Mouse (Mus musculus): ENCODE data around the gene Pygb. TPM values are rescaled to one million over a fixed set of nuclear protein-coding genes. Genes with fewer than 3 reads are reported as not detected.

The Pygb gene
- polyA plus RNA-seq (2021; fragmentation: Nextera tagmentation) = 74.6 and 89.8 TPM in 2 replicates
- long read RNA-seq, experiment 1, transcript Pygb-201 (20 exons, 3,909 nt) = major isoform, 526 of 612 reads
- long read RNA-seq, experiment 1, partial matches to known transcripts = 54 of 612 reads
- long read RNA-seq, experiment 1, other reads (novel, unspliced or antisense) = 30 of 612 reads
- long read RNA-seq, experiment 2, transcript Pygb-201 (20 exons, 3,909 nt) = major isoform, 50 of 101 reads
- long read RNA-seq, experiment 2, partial matches to known transcripts = 27 of 101 reads
- long read RNA-seq, experiment 2, other reads (novel, unspliced or antisense) = 21 of 101 reads

GRCm38 (mm10) chr2:150786251-150787180 is at the start of gene Pygb:
TSS of gene Pygb (plus strand) at chr2:150786735.

GRCm38 (mm10) chr2:150748854-150749253 is 37.7 kb upstream of the Pygb start, which contains the start of gene Entpd6:
TSS of gene Entpd6 (plus strand) at chr2:150749042.

Other genes starting within 250 kb of the Pygb start
- 0.76 and 1.3 TPM in 2 replicates for gene Cst7, start 216.3 kb upstream of the Pygb start, polyA plus RNA-seq (2021; fragmentation: Nextera tagmentation)
- 36.9 and 48.1 TPM in 2 replicates for gene Apmap, start 178.2 kb upstream of the Pygb start, polyA plus RNA-seq (2021; fragmentation: Nextera tagmentation)
- 18.1 and 28.1 TPM in 2 replicates for gene Acss1, start 118.2 kb upstream of the Pygb start, polyA plus RNA-seq (2021; fragmentation: Nextera tagmentation)
- 0.04 TPM in 1 of 2 replicates, not detected in the other for gene Vsx1, start 97.4 kb upstream of the Pygb start, polyA plus RNA-seq (2021; fragmentation: Nextera tagmentation)
- 30.9 and 36.1 TPM in 2 replicates for gene Entpd6, start 37.7 kb upstream of the Pygb start, polyA plus RNA-seq (2021; fragmentation: Nextera tagmentation)
- 315 and 377 TPM in 2 replicates for gene Abhd12, start 118.0 kb downstream of the Pygb start, polyA plus RNA-seq (2021; fragmentation: Nextera tagmentation)
- 1.7 and 2.6 TPM in 2 replicates for gene Gins1, start 118.7 kb downstream of the Pygb start, polyA plus RNA-seq (2021; fragmentation: Nextera tagmentation)